Mouse (Mus musculus) CD4-positive, CD25-positive, alpha-beta regulatory T cell, adult 4 months (primary cell): ENCODE data around the gene Eif1ax. TPM values are rescaled to one million over a fixed set of nuclear protein-coding genes. Genes with fewer than 3 reads are reported as not detected.
"Not testable (repeated sequence)": the region's sequence is repeated elsewhere in the genome, so short reads cannot be mapped to it uniquely, and the experiment has no call there.

Experiments used
- ATAC-seq: one replicate; pipeline ENCODE4 v1.8.0; 2017
- polyA plus RNA-seq, 2 experiments: library from polyadenylated mRNA; unstranded; fragments of 100-300 nt; shearing (Covaris generic); gene quantifications; one replicate each; pipeline ENCODE4 v1.2.1; 2017

The Eif1ax gene
- 10 to 100 TPM; 49.3 to 77.1 TPM for polyA plus RNA-seq

DNA sequence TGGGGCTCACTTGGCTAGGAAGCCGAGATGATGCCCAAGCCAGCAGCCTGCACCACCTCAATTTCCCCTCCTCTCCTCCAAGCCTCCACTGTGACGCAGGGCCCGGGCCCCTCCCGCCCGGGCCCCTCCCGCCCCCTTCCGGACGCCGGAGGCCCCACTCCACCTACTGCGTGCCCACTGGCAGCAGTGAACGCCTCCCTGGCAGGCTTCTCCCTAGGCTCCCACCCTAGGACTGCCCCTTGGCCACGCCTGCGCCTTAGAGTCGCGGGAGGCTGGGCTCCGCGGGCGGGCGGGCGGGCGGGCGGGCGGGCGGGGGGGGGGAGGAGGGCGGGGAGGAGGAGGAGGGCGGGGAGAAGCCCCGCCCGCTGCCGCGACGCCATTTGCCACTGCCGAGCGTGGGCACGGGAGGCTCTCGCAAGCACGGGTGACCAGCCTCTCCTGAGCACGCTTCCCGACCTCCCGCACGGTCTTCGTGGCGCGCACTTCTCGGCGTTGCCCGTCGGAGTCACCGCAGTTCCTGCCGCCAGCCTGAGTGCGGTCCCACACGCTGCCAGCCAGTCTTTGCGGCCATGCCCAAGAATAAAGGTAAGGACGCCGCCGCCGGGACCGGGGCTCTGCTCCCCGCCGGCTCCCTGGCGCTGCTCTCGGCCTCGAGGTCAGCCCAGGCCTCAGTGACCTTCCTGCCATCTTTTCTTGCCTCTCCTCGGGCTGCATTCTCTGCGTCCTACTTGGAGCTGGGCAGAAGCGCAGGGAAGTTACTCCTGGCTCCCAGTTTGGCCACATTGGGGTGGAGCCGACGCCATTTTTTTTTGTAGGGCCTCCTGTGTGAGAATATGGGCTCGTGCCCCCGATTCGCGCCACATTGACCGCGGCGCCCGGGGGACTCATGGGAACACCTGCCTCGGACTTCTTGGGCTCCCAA is at the start of gene Eif1ax:
Gene Eif1ax, plus strand, starts transcription at position 348 of the 922 bp plus-strand sequence.
- ATAC-seq = peak; percentile 89

DNA sequence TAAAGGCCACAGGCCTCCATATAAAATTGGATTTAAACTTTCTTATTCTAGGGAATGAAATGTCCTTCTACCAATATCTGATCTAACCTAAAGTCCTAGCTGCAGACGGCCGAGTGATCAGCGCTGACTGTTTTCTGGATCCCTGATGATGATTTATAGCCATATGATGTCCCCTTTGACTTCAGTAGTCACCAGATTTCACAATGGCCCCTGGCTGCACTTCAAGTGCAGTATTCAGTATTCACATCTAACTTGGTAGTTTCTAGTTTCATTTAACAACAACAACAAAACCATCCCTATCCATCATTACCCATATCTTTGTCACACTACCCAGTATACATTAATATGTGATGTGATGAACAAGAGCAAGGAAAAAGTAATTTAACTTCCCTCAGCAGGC is 7.5 kb upstream of the Eif1ax start:
- no peak for ATAC-seq

DNA sequence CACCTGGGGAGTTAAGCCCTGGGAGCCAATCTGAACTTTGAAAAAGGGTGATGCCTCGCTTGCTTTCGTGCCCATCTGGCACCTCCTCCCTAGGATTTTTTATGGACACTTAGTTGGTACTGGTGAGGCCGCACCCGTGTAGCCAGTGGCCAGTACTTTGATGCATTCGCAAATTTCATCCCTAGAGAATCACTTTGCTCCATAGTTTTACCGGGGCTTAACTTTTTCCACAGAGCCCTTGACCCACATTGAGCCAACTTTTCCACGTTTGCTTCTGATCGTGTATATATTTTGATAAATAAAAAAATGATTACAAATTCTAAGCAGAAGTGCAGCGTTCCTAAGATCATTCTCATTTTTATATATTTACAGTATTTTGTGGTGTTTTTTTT is 771 bp downstream of the Eif1ax start:
- no peak for ATAC-seq

DNA sequence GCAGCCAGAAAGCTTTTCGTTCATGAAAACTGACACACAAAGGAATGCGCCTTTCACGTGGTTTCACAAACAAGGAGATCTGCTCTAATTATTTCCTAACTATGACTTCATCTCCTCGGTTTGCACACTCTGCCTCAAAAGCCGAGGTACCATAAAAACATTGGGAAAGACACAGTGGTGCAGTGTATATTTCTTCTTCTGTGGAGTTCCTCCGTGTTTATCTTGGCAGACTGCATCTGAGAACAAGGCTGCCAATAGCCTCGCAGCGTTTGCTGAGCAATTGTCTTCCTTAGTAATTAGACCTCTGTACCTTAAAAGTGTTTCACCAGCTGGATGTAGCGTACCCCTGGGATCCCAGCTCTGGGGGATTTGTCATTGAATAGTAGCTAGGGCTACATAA is 15.1 kb downstream of the Eif1ax start:
- no peak for ATAC-seq

DNA sequence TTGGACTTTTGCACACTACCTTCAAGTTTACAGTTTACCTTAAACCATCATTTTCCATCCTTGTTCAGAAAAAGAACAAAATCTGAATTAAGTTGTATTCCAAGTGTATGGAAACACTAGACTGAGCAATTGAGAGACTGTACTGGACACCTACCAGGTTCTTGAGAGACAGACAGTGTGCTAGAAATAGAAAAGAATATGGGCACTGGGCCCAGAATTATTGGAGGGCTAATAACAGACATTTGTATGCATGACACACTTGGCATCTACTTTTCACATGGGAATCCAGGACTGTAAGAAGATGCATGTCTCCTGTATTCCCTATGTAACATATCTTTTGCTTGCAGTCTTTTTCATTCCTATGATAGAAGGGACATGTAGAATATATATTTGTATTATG is 17.0 kb downstream of the Eif1ax start:
- ATAC-seq = no peak

DNA sequence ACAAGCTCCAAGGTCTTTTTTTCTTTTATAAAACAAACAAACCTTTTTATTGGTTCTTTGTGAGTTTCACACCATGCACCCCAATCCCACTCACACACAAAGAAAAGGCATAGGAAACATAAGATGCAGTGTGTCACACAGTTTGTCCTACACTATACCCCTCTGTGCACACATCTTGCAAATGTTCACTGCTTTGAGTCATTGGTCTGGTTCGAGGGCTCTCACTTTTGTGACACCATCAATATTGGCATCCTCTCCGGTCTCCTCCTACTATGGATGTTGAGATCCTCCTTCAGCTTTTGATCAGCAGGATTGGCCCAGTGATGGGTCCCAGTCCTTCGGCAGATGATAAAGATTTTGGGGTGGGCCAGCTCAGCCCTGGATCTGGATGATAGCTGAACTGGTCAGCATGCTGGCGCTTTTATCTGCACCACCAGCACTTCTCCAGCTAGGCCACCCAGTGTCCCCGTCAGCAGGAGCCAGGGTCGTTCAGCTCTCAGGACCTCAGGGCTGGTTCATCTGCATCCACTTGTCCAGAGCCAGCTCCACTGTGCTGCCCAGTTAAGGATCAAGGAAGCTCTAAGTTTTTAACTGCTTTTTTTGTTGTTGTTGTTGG is 18.5 kb downstream of the Eif1ax start:
- ATAC-seq = no peak

DNA sequence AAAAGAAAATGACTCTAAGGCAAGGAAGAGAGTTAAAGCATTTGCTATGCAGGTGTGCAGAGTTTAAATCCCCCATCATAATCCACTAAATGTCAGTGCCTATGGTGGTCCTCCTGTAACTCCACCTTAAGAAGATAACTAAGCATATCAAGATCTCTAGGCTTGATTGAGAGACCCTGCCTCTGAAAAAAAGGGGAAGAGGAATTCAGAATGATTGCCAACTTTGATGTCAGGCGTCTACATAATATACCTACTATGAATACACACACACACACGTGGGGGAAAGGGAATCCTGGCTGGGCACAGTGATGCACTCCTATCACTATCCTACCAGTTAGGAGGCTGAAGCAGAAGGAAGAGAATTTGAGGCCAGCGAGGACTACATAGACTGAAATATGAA is 19.3 kb downstream of the Eif1ax start:
- ATAC-seq = no peak

DNA sequence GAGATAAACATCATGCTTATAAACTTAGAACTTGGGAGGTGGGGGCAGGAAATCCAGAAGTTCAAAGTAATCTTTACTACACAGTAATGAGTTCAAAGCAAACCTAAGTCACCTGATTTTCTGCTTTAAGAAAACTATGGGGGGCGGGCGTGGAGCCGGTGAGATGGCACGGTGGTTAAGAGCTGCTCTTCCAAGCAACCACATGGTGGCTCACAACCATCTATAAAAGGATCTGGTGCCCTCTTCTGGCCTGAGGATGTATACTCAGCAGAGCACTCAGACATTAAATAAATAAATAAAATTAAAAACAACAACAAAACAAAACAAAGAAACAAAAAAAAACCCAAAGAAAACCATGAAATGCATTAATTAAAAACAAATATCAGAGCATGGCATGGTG is 37.3 kb downstream of the Eif1ax start:
- peak; percentile 93 for ATAC-seq

DNA sequence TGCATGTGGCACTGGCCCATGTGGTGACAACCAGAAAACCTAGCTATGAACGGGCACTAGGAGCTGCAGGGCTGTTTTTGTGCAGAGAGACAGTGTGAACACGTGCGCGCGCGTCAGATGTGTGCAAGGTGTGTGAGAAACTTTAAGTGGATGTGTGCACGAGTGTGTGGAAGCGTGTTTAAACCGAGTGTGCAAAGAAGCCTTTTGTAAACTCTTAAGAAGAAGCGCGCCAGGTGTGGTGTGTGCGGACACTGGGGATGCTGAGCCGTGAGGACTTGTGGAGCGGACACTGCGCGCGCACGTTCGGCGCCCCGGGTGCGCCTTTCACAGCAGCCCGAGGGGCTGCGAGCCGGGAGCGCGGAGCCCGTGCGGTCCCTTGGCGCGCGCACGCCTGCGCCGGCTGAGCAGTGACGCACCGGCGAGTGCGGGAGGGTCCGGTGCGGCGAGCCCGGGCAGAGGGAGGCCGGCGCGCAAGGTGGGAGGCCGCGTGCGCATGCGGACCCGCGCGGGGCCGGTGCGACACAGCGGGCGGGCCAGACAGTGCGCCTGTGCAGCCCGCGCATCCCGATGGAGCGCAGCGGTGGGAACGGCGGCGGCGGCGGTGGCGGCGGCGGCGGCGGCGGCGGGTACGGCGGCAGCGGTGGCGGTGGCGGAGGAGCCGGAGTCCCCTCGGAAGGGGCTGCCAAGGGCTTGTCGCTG is 42.3 kb downstream of the Eif1ax start, which contains the start of gene Map7d2:
Gene Map7d2, plus strand, starts transcription at position 443 of the 699 bp plus-strand sequence.
- peak; percentile 27 for ATAC-seq

DNA sequence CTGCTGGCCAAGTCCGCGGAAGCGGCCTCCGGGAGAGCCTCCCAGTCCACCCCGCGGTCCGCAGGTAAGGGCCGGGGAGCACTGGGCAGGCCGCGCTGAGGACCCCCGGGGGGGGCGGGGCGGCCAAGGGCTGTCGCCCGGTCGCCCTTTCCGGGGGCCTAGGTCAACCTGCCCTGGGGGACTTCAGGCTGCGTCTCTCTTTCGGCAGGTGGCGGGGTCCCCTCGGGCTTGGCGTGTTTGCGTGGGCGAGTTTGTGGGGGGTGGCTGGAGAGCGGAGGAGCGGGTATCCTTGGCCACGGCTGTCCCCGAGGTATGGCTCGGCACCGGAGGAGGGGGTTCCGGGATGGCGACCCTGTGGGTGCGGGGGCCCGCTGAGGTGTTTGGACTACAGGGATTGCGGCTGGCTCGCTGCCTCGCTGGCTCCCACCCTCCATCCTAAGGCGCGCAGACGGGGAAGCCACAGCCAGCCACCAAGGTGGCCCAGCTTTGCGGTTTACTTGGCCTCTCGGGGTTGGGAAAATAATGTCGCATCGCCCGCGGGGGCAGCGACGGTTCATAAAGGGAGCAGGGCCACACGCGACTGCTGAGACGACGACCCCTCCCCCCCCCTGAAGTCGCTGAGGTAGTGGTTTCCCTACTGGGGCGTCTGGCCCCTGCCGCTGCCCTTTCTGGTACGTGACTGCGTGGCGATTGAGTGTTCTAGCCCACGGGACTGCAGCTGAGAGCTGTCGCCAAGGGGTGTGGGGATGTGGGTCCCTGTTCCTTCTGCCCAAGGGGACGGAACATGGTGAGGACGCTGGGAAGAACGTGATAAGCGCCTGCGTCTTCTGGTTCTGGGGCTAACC is 43.1 kb downstream of the Eif1ax start:
- ATAC-seq = peak; percentile 32

DNA sequence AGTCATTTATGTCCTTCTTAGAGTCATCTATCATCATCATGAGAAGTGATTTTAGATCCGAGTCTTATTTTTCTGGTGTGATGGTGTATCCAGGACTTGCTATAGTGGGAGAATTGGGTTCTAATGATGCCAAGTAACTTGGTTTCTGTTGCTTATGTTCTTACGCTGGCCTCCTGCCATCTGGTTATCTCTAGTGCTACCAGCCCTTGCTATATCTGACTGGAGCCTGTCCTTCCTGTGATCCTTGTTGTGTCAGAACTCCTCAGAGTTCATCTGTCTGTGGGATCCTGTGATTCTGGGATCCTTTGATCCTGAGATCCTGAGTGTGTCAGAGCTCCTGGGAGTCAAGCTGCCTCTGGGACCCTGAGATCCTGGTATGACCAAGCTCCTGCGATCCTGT is 58.5 kb downstream of the Eif1ax start:
- ATAC-seq = not testable (repeated sequence)

Other genes with a start within 250 kb of the Eif1ax start
- gene Rps6ka3, start 161.9 kb upstream of the Eif1ax start, polyA plus RNA-seq = 1 to 10 TPM; 6.0 to 10.0 TPM
- not detected for gene Map7d2, start 42.4 kb downstream of the Eif1ax start, polyA plus RNA-seq
- gene Bclaf3, start 154.5 kb downstream of the Eif1ax start, polyA plus RNA-seq = 10 to 100 TPM; 44.9 to 53.6 TPM